Mouse (Mus musculus): ENCODE measurements around the gene Lrrc42. TPM values are rescaled to one million over a fixed set of nuclear protein-coding genes. Genes with fewer than 3 reads are reported as not detected.

Lrrc42 gene
- total and polyA plus RNA-seq, 3 experiments: 8.6 to 48.9 TPM; not detected in 1

GRCm38 (mm10) chr4:107274511-107274910 lies 21.2 kb upstream of the Lrrc42 start:
- H3K4me1 ChIP-seq (ENCODE audit: control insufficient read depth in 1 of 2, insufficient read depth in 2 of 2, low read length in 2 of 2): no peaks in the 10 kb centered on the region
- no peaks in the 10 kb centered on the region for H3K9me3 ChIP-seq (replicated peaks; ENCODE audit: insufficient read depth, low read length)
- H3K36me3 ChIP-seq (ENCODE audit: control insufficient read depth in 1 of 2, insufficient read depth in 2 of 2, low read length in 2 of 2): no peaks in the 10 kb centered on the region
- H3K27ac ChIP-seq (ENCODE audit: control insufficient read depth, low read depth, low read length): no peak overlapping the region
- TF ChIP-seq ELF1 (IDR thresholded peaks at IDR 0.05; ENCODE audit: low read depth, low read length) (no peak), NELFE (IDR thresholded peaks at IDR 0.05; ENCODE audit: low read depth, low read length) (no peak), MAX (IDR thresholded peaks at IDR 0.05; ENCODE audit: low read length) (no peak), ZKSCAN1 (IDR thresholded peaks at IDR 0.05; ENCODE audit: low read depth, low read length) (no peak), EP300 (IDR thresholded peaks at IDR 0.05; ENCODE audit: low read depth in 1 of 2, low read length in 2 of 2) (no peak), ZC3H11A (IDR thresholded peaks at IDR 0.05; ENCODE audit: low read depth, low read length) (no peak), ZNF384 (IDR thresholded peaks at IDR 0.05; ENCODE audit: low read depth, low read length) (no peak), SMC3 (IDR thresholded peaks at IDR 0.05; ENCODE audit: low read depth, low read length) (no peak), CTCF (IDR thresholded peaks at IDR 0.05 in 2 of 3, conservative IDR thresholded peaks at IDR 0.05 in 1 of 3; ENCODE audit: control insufficient read depth in 1 of 3, insufficient read depth in 1 of 3, low read depth in 2 of 3, low read length in 3 of 3, poor library complexity in 1 of 3, severe bottlenecking in 1 of 3) (no peak), POLR2A (IDR thresholded peaks at IDR 0.05; ENCODE audit: control insufficient read depth in 1 of 2, insufficient read depth in 1 of 2, low read depth in 1 of 2, low read length in 2 of 2, poor library complexity in 1 of 2) (no peak), GABPA (IDR thresholded peaks at IDR 0.05; ENCODE audit: low read depth, low read length) (no peak), UBTF (IDR thresholded peaks at IDR 0.05; ENCODE audit: borderline replicate concordance, insufficient read depth, low read depth, low read length) (no peak), MXI1 (IDR thresholded peaks at IDR 0.05; ENCODE audit: low read depth, low read length) (no peak), MAZ (IDR thresholded peaks at IDR 0.05; ENCODE audit: low read depth, low read length) (no peak), MYC (IDR thresholded peaks at IDR 0.05; ENCODE audit: low read depth, low read length) (no peak)
- H3K4me3 ChIP-seq (ENCODE audit: control insufficient read depth in 1 of 2, insufficient read depth in 1 of 2, low read depth in 2 of 2, low read length in 2 of 2): no peak overlapping the region
- no peak overlapping the region for H3K9ac ChIP-seq (ENCODE audit: control insufficient read depth, low read depth, low read length, poor library complexity, severe bottlenecking)
- no peak for DNase-seq (ENCODE audit: low read depth, low spot score)
- H3K79me2 ChIP-seq (ENCODE audit: control insufficient read depth, insufficient read depth, low read length, poor library complexity): no peaks in the 10 kb centered on the region
- no peaks in the 10 kb centered on the region for H3K27me3 ChIP-seq (ENCODE audit: control insufficient read depth in 1 of 2, insufficient read depth in 2 of 2, low read length in 2 of 2)

- H3K4me1 ChIP-seq (ENCODE audit: control insufficient read depth in 1 of 2, insufficient read depth in 2 of 2, low read length in 2 of 2): no peaks in the 10 kb centered on the region
Observed at GRCm38 (mm10) chr4:107273683-107274082, 20.4 kb upstream of the Lrrc42 start.

More at GRCm38 (mm10) chr4:107273683-107274082, 20.4 kb upstream of the Lrrc42 start:
- TF ChIP-seq NELFE (IDR thresholded peaks at IDR 0.05; ENCODE audit: low read depth, low read length): no peak
- no peak for TF ChIP-seq POLR2AphosphoS5 (IDR thresholded peaks at IDR 0.05; ENCODE audit: borderline replicate concordance, low read depth, low read length)
- no peak for TF ChIP-seq GATA1 (IDR thresholded peaks at IDR 0.05; ENCODE audit: low read depth, low read length)
- TF ChIP-seq MAZ (IDR thresholded peaks at IDR 0.05; ENCODE audit: low read depth, low read length): no peak
- no peak for TF ChIP-seq UBTF (IDR thresholded peaks at IDR 0.05; ENCODE audit: borderline replicate concordance, insufficient read depth, low read depth, low read length)
- TF ChIP-seq KAT2A (conservative IDR thresholded peaks at IDR 0.05; ENCODE audit: low read depth, low read length): no peak
- no peak for TF ChIP-seq RAD21 (IDR thresholded peaks at IDR 0.05; ENCODE audit: low read depth, low read length)
- TF ChIP-seq TAL1 (IDR thresholded peaks at IDR 0.05; ENCODE audit: low read length): no peak
- TF ChIP-seq E2F4 (IDR thresholded peaks at IDR 0.05; ENCODE audit: borderline replicate concordance, low read depth, low read length): no peak
- no peak for TF ChIP-seq MXI1 (IDR thresholded peaks at IDR 0.05; ENCODE audit: low read depth, low read length)
- no peak for TF ChIP-seq ZC3H11A (IDR thresholded peaks at IDR 0.05; ENCODE audit: low read depth, low read length)
- no peak for TF ChIP-seq EP300 (IDR thresholded peaks at IDR 0.05; ENCODE audit: low read depth in 1 of 2, low read length in 2 of 2)
- H3K36me3 ChIP-seq (ENCODE audit: control insufficient read depth in 1 of 2, insufficient read depth in 2 of 2, low read length in 2 of 2): no peaks in the 10 kb centered on the region
- no peak for DNase-seq (ENCODE audit: low read depth, low spot score)
- no peak overlapping the region for H3K4me3 ChIP-seq (ENCODE audit: control insufficient read depth in 1 of 2, insufficient read depth in 1 of 2, low read depth in 2 of 2, low read length in 2 of 2)
- no peak overlapping the region for H3K9ac ChIP-seq (ENCODE audit: control insufficient read depth, low read depth, low read length, poor library complexity, severe bottlenecking)
- H3K9me3 ChIP-seq (replicated peaks; ENCODE audit: insufficient read depth, low read length): no peaks in the 10 kb centered on the region
- H3K27ac ChIP-seq (ENCODE audit: control insufficient read depth, low read depth, low read length): no peak overlapping the region
- H3K27me3 ChIP-seq (ENCODE audit: control insufficient read depth in 1 of 2, insufficient read depth in 2 of 2, low read length in 2 of 2): no peaks in the 10 kb centered on the region
- no peaks in the 10 kb centered on the region for H3K79me2 ChIP-seq (ENCODE audit: control insufficient read depth, insufficient read depth, low read length, poor library complexity)

Data from MEL (cell line).